Mouse (Mus musculus) forebrain, embryonic 14.5 days (tissue): ENCODE data around the gene Nrm. TPM values are rescaled to one million over a fixed set of nuclear protein-coding genes. Genes with fewer than 3 reads are reported as not detected.

Experiments used
- ATAC-seq: fragments of 200-750 bp; cut with Nextera tagmentation; 2 replicates; pipeline ENCODE4 v1.8.0; 2017; ENCODE audit warnings: mild to moderate bottlenecking, moderate library complexity
- DNase-seq: peaks from one replicate; pipeline ENCODE4 v3.0.0-alpha.2; 2015; ENCODE audit warnings: low spot score
- H3K27ac ChIP-seq: fragments of 300-500 bp; sonication (generic); 2 replicates; pipeline ENCODE4 v1.5.1; 2014; ENCODE audit warnings: low read depth, mild to moderate bottlenecking, control low read depth, low read length, moderate library complexity
- H3K27me3 ChIP-seq: fragments of 300-500 bp; sonication (generic); replicated peaks from 2 replicates; pipeline ENCODE4 v1.6.1; 2014; ENCODE audit warnings: low read length, control low read depth, mixed read lengths; ENCODE audit not compliant: control insufficient read depth, insufficient read depth
- H3K36me3 ChIP-seq: fragments of 300-500 bp; sonication (generic); 2 replicates; pipeline ENCODE4 v1.6.1; 2014; ENCODE audit warnings: low read length, control low read depth; ENCODE audit not compliant: control insufficient read depth, insufficient read depth
- H3K4me1 ChIP-seq: fragments of 300-500 bp; sonication (generic); 2 replicates; pipeline ENCODE4 v1.6.1; 2014; ENCODE audit warnings: antibody characterized with exemption, low read length, control low read depth; ENCODE audit not compliant: control insufficient read depth, insufficient read depth
- H3K4me2 ChIP-seq: fragments of 300-500 bp; sonication (generic); 2 replicates; pipeline ENCODE4 v1.6.1; 2014; ENCODE audit warnings: mild to moderate bottlenecking, control low read depth, low read length
- H3K4me3 ChIP-seq: fragments of 300-500 bp; sonication (generic); 2 replicates; pipeline ENCODE4 v1.5.1; 2014; ENCODE audit warnings: low read depth, low read length, control low read depth
- H3K9ac ChIP-seq: fragments of 300-500 bp; sonication (generic); 2 replicates; pipeline ENCODE4 v1.6.1; 2014; ENCODE audit warnings: mild to moderate bottlenecking, low read length, control low read depth, moderate library complexity
- H3K9me3 ChIP-seq: fragments of 300-500 bp; sonication (generic); replicated peaks from 2 replicates; pipeline ENCODE4 v1.6.1; 2016; ENCODE audit warnings: low read length, control low read depth, mixed read lengths; ENCODE audit not compliant: control insufficient read depth
- WGBS: fragments of 180-500 bp; shearing (Covaris S2); extraction: QIAGEN DNeasy Blood & Tissue Kit; methylation state at CpG from one replicate; pipeline ENCODE4 v1.1.7; 2014; 5-methylcytosine and 5-hydroxymethylcytosine counted together
- polyA plus RNA-seq: library from polyadenylated mRNA; unstranded; fragments of >200 nt; fragmentation: Nextera tagmentation; extraction: Ambion mirVana; gene quantifications from 2 replicates; pipeline ENCODE4 v1.2.1, GENCODE M21; 2014

Gene Nrm
- polyA plus RNA-seq, 1 experiment from 2014 or later, result 29.6 TPM

DNA sequence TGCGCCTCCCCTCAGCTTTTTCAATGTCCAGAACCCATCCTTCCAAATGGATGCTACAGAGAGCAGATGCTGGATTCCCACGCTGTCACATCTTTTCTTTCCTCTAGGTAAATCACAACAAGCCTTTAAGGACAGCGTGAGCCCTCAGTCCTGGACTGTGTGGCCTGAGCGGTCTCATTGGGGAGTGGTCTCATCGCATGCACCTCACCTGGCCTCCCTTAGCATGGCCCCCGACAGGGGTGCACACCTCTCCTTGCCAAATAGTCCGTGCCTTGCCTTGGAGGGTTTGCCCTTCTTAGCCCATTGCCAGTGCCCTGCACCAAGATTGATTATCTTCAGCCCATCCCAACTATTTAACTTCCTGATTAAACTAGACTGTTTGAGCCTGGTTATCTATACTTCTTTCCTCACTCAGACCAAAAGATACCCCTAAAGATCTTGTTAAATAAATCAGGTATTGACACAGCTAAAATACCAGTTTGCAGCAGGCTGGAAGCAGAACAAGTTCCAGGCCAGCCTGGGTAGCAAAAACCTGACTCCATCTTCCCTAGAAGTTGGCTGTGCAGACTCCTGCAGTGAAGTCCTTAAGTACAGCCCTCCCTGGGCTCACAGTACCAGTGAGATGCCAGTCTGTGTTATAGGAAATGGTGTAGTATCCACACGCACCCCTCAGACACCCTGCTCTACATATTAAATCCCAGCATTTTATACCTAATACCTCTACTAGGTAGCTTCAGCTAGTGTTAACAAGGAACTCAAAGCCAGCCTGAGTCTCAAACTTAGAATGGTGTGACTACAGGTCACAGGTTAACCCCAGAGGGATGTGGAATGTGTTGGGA, 28.5 kb upstream of the Nrm start:
- DNase-seq (no peak), ATAC-seq (no peak)
- Histone ChIP-seq H3K9me3 (no peaks in the 10 kb centered on the region), H3K4me1 (peaks cover 25% of the 10 kb centered on the region), H3K9ac (no peak overlapping the region), H3K36me3 (peaks cover 69% of the 10 kb centered on the region), H3K4me3 (no peak overlapping the region), H3K27me3 (no peaks in the 10 kb centered on the region), H3K27ac (peak overlapping the region; percentile 9; the same call in 1 of the 2 replicates), H3K4me2 (no peak overlapping the region)
- 72% methylated on average over 8 of the region's 8 CpGs for WGBS

DNA sequence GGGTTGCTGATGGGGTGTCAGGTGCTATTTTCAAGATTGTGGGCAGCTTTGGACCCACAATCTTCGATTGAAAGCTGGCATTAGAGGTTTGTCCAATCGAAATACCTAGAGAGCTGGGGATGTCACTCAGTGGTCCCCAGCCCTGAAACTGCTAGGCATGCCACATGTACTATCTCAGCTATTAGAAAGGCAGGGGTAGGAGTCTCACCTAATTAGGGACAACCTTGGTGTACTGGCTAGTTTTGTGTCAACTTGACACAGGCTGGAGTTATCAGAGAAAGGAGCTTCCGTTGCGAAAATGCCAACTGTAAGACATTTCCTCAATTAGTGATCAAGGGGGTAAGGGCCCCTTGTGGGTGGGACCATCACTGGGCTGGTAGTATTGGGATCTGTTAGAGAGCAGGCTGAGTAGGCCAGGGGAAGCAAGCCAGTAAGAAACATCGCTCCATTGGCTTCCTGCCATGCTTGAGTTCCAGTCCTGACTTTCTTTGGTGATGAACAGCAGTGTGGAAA, 27.8 kb upstream of the Nrm start:
- Histone ChIP-seq H3K4me2 (peak overlapping the region; percentile 89; the same call in 1 of the 2 replicates), H3K4me3 (no peak overlapping the region), H3K9me3 (no peaks in the 10 kb centered on the region), H3K27ac (peak overlapping the region; percentile 9; the same call in 1 of the 2 replicates), H3K36me3 (peaks cover 63% of the 10 kb centered on the region), H3K9ac (no peak overlapping the region), H3K27me3 (no peaks in the 10 kb centered on the region), H3K4me1 (peaks cover 25% of the 10 kb centered on the region)
- ATAC-seq (no peak), DNase-seq (no peak)
- 20% methylated on average over 5 of the region's 5 CpGs for WGBS

DNA sequence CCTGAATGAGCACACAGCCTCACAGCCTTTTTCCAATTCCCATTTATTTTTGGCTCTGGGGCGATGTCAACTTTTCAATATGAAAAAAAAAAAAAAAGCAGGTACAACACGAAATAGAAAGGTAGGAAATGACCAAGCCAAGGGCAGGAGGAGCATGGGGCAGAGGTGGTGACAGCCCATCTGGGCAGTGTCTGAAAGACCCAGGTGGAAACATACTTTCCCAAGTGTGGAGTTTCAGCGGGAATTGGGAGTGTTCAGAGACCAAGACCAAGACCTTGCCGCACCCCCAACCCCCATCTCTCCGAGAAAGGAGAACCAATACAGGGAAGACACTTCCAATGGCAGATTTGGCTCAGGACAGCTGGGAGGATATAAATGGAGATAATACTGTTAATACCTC, 27.2 kb upstream of the Nrm start:
- Histone ChIP-seq H3K27ac (no peak overlapping the region; the same call in 1 of the 2 replicates), H3K9ac (no peak overlapping the region; the same call in 1 of the 2 replicates), H3K4me2 (peak overlapping the region; percentile 89), H3K27me3 (no peaks in the 10 kb centered on the region), H3K4me3 (0 out of 2 replicates have a peak overlapping the region, but pooled peaks have one; percentile 77), H3K4me1 (peaks cover 25% of the 10 kb centered on the region), H3K9me3 (no peaks in the 10 kb centered on the region), H3K36me3 (peaks cover 60% of the 10 kb centered on the region)
- 59% methylated on average over 5 of the region's 5 CpGs for WGBS
- DNase-seq (no peak), ATAC-seq (no peak)

- Histone ChIP-seq H3K4me1 (peaks cover 28% of the 10 kb centered on the region), H3K27ac (no peak overlapping the region), H3K9ac (peak overlapping the region; percentile 98), H3K9me3 (no peaks in the 10 kb centered on the region), H3K36me3 (peaks cover 57% of the 10 kb centered on the region), H3K4me3 (peak overlapping the region; percentile 77), H3K4me2 (peak overlapping the region; percentile 89), H3K27me3 (no peaks in the 10 kb centered on the region)
- DNase-seq, result no peak
- WGBS, result 73% methylated on average over 26 of the region's 26 CpGs
- no peak for ATAC-seq
Measured at GRCm38 (mm10) chr17:35834696-35835422, 26.3 kb upstream of the Nrm start.

DNA sequence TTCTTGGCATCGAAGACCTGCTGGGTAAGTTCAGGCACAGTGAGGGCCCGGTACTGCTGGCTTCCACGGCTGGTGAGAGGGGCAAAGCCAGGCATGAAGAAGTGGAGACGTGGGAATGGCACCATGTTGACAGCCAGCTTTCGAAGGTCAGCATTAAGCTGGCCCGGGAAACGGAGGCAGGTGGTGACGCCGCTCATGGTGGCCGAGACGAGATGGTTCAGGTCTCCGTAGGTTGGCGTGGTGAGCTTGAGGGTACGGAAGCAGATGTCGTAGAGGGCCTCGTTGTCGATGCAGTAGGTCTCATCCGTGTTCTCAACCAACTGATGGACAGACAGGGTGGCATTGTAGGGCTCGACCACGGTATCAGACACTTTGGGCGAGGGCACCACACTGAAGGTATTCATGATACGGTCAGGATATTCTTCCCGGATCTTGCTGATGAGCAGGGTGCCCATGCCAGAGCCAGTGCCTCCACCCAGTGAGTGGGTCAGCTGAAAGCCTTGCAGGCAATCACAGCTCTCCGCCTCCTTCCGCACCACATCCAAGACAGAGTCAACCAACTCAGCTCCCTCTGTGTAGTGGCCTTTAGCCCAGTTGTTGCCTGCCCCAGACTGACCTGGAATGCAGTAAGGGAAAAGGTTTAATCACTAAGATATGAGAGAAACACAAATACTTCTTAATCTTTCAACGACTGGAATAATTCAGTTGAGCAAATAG, 25.5 kb upstream of the Nrm start:
- 71% methylated on average over 26 of the region's 26 CpGs for WGBS
- Histone ChIP-seq H3K4me1 (peaks cover 28% of the 10 kb centered on the region), H3K27me3 (no peaks in the 10 kb centered on the region), H3K4me3 (peak overlapping the region; percentile 77), H3K9me3 (no peaks in the 10 kb centered on the region), H3K36me3 (peaks cover 57% of the 10 kb centered on the region), H3K4me2 (peak overlapping the region; percentile 89), H3K27ac (no peak overlapping the region), H3K9ac (peak overlapping the region; percentile 98)
- DNase-seq (no peak), ATAC-seq (no peak)

DNA sequence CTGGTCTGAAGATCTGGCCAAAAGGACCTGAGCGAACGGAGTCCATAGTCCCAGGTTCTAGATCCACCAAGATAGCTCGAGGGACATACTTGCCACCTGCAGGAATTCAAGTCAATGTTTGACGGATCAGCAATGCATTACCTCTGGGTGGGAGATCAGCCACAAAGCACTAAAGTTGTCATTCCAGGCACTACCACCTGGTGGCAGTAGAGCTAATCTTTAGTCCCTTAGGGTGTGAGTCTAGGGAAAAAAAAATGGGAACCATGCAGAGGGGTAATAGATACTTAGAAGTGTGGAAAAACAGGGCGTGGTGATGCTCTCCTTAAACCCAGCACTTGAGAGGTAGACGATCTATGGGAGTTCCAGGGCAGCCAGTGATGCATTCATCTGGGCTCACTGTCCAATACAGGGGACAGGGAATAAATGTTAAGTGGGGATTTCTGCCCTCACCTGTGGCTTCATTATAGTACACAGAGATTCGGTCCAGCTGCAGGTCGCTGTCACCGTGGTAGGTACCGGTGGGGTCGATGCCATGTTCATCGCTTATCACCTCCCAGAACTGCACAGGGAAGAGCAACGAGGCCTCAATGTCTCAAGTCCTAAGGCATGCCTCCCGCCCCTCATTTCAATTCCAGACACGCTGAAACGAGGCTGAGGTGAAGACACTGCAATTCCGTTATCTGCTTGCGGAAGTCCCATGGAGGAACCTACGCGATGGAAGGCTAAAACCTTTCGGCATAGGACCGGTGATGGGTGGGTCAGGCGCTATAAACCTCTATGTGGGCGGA, 24.7 kb upstream of the Nrm start:
- Histone ChIP-seq H3K27ac (peak overlapping the region; percentile 97), H3K27me3 (no peaks in the 10 kb centered on the region), H3K4me1 (peaks cover 28% of the 10 kb centered on the region), H3K36me3 (peaks cover 53% of the 10 kb centered on the region), H3K9ac (peak overlapping the region; percentile 98), H3K4me2 (peak overlapping the region; percentile 89), H3K4me3 (peak overlapping the region; percentile 77), H3K9me3 (no peaks in the 10 kb centered on the region)
- WGBS, result 8% methylated on average over 24 of the region's 24 CpGs
- ATAC-seq, result no peak
- peak; percentile 97 for DNase-seq

DNA sequence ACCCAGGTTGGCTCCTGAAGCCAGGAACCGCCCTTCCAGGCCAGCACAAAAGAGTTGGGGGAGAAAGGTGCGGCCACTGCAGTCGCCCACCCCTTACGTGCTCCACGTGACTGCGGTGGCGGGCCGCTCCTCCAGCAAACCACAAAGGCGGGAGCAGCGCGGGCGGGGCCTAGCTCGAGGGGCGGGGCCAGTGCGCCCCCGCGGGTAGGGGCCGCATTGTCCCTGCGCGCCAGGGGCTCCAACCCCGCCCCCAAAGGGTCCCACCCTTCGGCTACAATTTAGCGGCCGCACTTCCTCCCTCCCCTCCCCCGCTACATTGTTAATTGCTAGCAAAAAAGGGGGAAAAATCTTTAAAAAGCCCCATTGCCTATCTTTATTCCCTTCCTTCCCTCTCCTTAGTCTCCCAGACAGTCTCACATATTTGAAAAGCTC, 24.1 kb upstream of the Nrm start:
- WGBS, result under 1% methylated on average over 24 of the region's 25 CpGs
- Histone ChIP-seq H3K9me3 (no peaks in the 10 kb centered on the region), H3K4me2 (peak overlapping the region; percentile 89), H3K4me3 (peak overlapping the region; percentile 77), H3K27me3 (no peaks in the 10 kb centered on the region), H3K4me1 (peaks cover 28% of the 10 kb centered on the region), H3K36me3 (peaks cover 48% of the 10 kb centered on the region), H3K9ac (peak overlapping the region; percentile 98), H3K27ac (peak overlapping the region; percentile 97)
- ATAC-seq (peak; percentile 52), DNase-seq (peak; percentile 95)

DNA sequence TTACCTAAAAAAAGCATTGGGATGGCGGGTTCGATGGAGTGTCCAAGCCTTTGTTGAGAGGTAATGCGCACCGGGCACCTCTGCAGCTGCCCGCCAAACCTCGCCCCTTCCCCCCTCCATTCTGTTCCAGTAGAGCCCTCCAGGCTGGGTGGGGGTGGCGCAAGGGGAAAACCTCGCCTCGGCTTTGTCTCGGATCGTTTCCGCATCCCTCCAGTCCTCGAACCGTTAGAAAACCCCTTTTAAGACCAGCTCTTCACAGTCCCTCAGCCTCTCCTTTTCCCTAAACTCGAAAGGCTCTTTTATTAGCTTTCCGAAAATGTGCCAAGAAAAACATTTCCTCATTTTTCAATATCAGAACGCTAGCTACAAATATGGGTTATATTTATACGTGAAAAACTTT, 23.6 kb upstream of the Nrm start:
- Histone ChIP-seq H3K4me1 (peaks cover 28% of the 10 kb centered on the region), H3K27ac (peak overlapping the region; percentile 97), H3K27me3 (no peaks in the 10 kb centered on the region), H3K36me3 (peaks cover 43% of the 10 kb centered on the region), H3K4me2 (peak overlapping the region; percentile 89), H3K9me3 (no peaks in the 10 kb centered on the region), H3K9ac (peak overlapping the region; percentile 98), H3K4me3 (peak overlapping the region; percentile 77)
- peak; percentile 76 for DNase-seq
- peak; percentile 9 for ATAC-seq
- whole genome bisulfite sequencing, result under 1% methylated on average over 18 of the region's 18 CpGs
